Mouse (Mus musculus) thymus, postnatal 4 days (tissue): Measurements from ENCODE around the gene Trafd1.
A peak's percentile ranks its signal among the peaks of the same experiment; 100 is the strongest.
"Not testable (repeated sequence)": the region's sequence is repeated elsewhere in the genome, so short reads cannot be mapped to it uniquely, and the experiment has no call there.

Source experiments
- DNase-seq: peaks from one replicate; pipeline ENCODE4 v3.0.0; 2021

Trafd1 gene

DNA sequence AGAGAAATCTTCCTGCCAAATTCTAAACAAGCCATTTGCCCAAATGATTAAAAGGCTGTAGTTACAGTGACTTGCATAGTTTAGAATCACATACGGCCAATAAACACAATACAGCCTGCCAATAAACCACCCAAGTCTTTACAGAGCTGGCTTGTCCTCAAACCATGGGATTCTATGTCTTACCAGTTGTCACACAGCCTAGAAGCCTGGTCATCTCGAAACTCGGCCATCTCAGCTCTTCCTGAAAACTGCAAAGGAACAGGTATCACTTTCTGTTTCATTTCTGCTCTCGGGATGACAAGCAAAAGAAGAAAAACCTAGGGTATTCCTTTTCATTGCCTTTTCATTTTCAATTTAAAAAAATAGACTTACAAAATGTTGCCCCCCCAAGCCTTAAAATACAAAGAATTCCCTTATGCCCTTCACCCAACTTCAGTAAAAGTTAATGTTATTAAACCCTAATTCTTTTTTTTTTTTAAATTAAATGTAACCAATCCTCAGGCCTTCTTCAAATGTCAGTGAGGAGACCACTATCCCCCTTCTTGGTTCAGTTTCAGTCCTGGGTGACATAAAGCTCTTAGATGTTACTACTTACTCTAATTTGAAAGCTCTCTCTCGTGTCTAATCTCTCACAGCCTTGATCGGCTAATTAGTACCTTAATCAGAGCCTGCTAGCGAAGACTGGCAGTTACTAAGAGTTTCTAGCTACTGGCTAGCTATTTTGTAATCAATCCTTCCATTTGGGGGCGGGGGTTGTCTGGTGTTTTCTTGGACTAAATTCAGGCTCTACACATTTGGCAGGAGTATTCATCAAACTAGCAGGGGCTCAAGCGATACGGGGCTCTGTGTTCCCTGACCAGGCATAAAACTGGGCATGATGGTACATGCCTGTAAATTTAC lies 1.3 kb downstream of the Trafd1 start:
- no peak for DNase-seq

DNA sequence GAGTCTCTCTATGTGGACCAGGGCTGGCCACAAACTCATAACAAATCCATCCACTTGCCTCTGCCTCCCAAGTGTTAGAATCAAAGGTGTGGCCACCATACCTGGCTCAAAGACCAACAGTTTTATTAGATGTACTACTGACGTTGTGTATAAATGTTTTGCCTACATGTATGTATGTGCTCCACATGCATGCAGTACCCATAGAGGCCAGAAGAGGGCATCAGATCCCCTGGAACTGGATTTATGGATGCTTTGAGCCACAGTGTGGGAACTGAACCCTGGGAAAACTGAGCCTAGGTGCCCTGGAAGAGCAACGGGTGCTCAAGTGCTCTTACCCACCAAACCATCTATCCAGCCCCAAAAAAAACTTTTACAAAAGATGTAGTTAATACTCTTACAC lies 4.7 kb downstream of the Trafd1 start:
- peak; percentile 41 for DNase-seq

DNA sequence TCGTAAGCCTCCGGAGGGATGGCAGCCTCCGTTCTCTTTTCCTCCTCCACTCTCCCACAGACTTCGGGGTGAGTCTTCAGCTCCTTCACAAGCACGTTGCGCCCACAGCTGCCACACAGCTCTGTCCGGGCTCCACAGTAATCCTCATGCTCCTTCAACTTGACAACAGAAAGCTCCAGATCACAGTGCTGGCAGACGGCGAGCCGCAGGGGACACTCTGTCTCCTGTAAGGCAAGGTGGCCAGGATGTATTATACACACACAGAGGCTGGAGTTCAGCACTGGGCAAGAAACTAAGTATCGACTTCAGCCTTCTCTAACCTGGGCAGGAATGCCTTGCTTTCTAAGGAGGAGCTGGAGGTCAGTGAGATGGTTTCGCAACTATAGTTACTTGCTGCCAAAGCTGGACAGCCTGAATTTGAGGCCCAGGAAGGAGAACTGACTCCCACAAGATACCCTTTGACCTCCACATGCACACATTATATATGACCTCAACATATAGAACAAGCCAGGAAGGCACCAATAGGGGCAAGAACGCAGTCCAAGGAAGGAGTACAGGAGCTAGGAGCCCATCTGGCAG lies 6.7 kb downstream of the Trafd1 start:
- no peak for DNase-seq

DNA sequence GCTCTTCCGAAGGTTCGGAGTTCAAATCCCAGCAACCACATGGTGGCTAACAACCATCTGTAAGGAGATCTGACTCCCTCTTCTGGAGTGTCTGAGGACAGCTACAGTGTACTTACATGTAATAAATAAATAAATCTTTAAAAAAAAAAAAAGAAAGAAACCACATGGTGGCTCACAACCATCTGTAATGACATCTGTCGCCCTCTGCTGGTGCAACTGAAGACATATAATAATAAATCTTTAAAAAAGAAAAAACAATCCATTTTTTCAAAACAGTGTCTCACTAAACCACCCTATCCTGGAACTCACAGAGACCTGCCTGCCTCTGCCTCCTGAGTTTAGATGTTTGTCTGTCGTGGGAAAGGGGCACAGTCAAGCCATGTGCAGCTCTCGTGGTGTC lies 8.5 kb downstream of the Trafd1 start:
- DNase-seq: peak; percentile 79

- DNase-seq: no peak
Observed at GRCm38 (mm10) chr5:121374790-121375189, 10.6 kb downstream of the Trafd1 start.

GRCm38 (mm10) chr5:121371712-121372111 lies 13.7 kb downstream of the Trafd1 start:
- DNase-seq: no peak

GRCm38 (mm10) chr5:121367255-121367654 lies 18.2 kb downstream of the Trafd1 start:
- DNase-seq: no peak

DNA sequence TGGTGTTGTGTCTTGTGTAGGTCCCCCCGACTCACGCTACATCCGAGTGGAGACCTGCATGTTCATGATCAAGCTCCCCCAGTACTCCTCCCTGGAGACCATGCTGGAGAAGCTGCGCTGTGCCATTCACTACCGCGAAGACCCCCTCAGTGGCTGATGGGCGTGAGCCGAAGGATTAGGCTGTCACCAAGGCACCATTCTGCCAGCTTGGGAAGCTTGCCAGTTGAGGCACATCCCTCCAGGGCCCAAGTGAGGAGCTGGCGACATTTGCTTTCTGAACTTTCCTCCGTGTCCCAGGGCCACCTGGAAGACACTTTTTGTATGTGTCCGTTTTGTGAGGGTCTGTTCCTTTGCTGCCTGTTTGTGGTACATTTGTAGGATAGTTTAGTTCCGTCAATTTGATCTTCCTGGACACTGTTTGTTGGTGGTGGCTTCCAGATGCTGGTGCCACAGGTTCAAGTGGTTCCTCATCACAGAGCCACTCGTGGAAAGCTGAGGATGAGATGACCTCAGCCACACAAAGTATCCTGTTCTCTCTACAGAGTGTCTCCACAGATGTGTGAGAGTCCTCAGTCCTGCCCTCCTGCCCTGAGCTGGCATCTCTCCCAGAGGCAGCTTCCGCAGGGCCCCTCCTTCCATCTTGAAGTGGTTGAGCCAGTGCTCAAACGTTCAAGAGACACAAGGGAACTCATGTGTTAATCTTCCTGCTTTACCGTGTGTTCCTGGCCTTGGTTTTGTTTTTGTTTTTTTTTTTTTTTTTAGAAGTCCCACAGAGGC lies 18.8 kb downstream of the Trafd1 start:
- DNase-seq: no peak

DNA sequence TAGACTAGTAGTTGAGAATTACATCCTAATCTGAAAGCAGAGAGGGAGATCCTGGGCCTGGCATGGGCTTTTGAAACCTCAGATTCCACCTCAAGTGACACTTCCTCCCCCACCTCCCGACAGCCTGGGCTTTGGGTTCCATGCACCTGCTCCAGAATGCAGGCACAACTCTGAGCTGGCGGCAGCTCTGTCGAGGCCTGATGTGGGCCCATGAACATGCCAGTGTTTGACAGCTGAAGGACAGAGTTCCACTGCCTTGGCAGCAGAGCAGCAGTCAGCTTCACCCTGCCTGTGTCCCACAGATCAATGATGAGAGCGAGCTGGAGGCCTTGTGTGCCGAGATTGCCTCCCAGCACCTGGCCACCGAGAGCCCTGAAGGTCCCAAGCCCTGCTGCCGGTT lies 22.0 kb downstream of the Trafd1 start:
- DNase-seq: no peak

DNA sequence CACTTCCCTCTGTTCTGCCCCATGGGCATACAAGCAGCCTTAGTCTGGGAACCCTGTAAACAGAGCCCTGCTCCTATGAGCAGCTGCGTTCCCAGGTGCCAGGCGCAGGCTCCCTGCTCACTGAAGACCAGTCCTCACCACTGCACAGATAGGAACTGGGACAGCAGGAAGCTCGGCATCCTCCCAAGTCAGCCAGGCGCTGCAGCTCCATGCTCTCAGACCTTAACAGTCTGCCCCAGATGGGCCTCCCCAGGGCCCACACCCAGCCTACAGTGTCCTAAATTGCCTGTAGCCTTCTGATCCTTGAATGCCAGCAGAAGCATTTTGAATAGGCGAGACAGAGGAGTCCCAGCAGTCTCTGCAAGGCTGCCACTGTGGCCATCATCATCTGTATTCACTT lies 23.7 kb downstream of the Trafd1 start:
- no peak for DNase-seq

GRCm38 (mm10) chr5:121359229-121359628 lies 26.2 kb downstream of the Trafd1 start:
- DNase-seq: no peak

DNA sequence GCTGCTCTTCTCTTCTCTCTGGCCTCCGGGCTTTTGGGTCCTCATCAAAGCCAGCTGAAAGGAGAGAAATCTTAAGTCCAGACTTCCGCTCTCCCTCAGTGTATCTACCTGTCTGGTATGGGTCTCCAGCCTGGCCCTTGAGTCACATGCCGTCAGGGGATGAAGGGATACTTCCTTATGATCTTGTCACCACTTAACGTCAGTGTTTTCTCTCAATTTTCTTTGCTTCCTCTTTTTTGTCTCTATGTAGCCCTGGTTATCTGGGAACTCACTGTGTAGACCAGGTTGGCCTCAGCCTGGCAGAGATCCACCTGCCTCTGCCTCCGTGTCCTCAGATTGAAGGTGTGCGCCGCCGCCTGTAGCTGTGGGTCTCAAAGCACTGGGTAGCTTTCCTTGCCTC lies 41.4 kb downstream of the Trafd1 start:
- DNase-seq: no peak

- no peak for DNase-seq
Observed at GRCm38 (mm10) chr5:121342490-121342889, 42.9 kb downstream of the Trafd1 start.

DNA sequence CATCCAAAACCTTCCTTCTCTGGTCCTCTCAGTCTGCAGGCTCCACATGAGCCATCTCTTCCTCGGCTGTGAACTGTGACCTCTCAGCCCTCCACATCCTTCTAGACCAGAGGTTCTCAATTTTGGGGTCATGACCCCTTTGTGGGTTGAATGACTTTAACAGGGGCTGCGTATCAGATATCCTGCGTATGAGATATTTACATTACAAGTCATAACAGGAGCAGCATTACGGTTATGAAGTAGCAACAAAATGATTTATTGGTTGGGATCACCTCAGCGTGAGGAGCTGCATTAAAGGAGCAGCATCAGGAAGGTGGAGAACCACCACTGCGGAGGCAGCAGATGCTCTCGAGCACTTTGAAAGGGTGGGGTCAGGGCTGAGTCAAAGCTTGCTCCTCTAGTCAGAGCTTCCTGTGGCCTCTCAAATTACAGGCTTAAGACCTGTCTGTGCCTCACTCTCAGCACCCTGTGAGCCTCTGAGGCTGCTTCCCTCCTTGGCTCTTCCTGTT lies 44.4 kb downstream of the Trafd1 start:
- peak; percentile 21 for DNase-seq

DNA sequence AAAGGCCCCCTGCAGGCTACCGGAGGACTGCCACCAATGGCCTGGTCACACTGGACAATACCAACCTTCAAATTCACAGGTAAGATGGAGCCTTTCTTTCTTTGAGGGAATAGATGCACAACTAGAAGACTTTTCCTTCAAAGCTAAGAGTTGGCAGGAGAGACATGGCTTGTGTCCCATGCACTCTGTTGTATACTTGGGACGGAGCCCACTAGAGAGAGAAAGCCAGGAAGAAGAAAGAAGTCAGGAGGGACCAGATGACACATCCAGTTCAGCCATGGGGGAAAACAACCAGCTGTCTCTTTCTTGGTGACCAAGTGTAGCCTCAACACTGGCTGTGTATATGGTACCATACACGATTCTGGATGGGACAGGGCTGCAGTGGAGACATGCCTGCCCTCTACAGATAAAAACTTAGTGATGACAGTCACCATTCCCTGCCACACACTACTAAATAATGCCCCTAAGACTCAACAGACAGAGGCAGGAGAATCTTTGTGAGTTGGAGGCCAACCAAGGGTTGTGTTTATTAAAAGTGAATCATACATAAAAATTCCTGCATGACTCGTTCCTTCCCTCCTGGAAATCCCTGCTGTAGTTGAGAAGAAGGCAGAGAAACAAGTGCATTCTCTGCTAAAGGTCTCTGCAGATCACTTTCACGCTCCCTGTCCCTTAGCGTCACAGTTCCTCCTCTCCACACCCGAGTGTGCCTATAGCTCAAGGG lies 45.8 kb downstream of the Trafd1 start:
- no peak for DNase-seq

DNA sequence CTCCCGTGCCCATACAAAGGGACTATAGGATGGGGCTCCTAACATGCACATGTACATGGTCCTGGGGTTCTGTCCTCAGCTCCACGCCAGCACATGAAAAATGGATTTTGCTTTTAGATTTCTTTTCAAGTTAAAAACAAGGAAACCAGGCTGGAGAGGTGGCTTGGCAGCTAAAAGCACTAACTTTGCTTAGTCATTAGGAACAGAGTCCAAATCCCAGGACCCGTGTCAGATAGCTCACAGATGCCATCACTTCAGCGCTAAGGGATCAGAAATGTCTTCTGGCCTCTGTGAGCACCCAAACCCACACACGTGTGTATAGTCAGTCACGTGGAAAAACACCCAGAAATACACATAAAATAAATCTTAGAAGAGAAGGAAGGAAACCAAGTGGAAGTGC lies 48.7 kb downstream of the Trafd1 start:
- DNase-seq: no peak

- DNase-seq: no peak
Observed at GRCm38 (mm10) chr5:121336009-121336408, 49.4 kb downstream of the Trafd1 start.

GRCm38 (mm10) chr5:121335426-121335825 lies 50.0 kb downstream of the Trafd1 start:
- no peak for DNase-seq

DNA sequence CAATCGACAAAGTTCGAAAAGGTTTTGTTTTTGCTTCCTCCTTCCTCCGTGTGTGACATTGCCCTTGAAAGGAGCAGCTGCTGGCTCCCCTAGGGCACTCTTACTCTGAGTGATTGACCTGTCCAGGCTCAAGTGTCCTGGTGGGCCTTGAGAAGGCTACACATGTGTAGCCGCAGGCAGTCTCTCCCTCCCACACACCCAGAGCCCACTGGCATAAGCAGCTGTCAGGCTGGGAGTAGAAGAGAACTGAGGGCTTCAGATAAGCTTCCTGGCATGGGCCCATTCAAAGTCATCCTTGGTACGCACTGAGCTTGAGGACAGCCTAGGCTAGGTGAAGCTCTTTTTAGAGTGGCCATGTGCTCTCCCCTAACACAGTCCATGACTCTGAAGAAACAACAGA lies 51.0 kb downstream of the Trafd1 start:
- no peak for DNase-seq

DNA sequence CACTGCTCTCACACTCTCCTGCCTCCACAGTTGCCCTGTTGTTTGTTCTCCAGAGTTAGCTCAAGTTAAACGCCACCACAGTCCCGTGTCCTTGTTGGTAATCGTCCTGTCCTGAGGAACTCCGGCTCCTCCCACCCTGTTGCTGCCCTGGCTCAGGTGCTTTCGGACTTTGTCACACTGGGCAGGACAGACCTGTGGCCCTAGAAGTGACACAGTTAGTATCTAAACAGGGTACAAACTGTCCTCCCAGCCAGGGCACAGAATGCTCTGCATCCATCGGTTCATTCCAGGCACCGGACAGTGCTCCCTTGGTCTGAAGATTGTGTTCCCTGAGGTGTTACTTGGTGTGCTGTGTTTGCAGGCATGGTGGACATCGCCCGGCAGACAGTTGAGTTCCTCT lies 51.5 kb downstream of the Trafd1 start:
- no peak for DNase-seq

DNA sequence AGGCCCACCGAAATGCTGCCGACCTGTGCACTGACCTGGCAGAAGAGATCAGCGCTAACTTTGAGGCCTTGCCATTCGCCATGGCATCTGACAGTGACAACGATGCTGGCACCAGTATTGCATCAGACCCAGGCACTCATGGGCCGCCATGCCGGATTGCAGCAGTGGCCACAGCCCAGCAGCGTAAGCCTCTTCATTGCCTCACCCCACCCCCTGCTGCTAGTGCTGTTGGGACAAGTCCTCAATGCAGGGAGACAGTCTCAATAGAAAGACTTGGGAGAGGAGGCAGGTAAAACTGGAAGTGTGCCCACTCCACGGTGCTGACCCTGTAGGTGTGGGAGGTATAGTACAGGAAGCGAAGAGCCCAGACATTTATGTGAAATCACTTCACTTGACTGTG lies 53.7 kb downstream of the Trafd1 start:
- DNase-seq: no peak

DNA sequence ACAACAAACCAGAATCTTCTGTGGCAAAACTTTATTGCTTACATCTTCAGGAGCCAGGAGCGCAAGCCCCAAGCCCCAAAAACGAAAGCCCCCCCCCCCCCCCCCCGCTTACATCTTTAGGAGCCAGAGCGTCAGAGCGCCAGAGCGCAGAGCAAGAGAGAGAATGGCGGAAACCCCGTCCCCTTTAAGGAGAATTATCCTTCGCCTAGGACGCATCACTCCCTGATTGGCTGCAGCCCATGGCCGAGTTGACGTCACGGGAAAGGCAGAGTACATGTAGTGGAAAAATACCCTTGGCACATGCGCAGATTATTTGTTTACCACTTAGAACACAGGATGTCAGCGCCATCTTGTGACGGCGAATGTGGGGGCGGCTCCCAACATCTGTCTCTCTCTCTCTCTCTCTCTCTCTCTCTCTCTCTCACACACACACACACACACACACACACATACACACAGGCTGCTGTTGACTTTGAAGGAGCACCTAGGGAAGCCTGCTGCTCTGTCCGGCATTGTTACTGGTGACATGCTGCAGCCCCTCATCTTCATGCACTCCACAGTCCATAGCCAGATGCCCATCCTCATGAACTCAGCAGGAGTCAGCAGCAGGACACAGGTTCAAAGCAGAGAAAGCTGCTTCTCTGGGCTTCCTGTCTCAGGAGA lies 55.1 kb downstream of the Trafd1 start:
- DNase-seq: not testable (repeated sequence)
